Mouse (Mus musculus) olfactory bulb, adult 2 months (tissue): ENCODE measurements at regions not wholly inside any gene's neighbourhood (a gene's known extent, or its start where the extent isn't known, plus 50 kb on each side); places are given as distances from the start of the nearest gene placed in this dataset.

Experiments used
- CTCF ChIP-seq: fragments of 200-500 bp; IDR thresholded peaks from 2 replicates; pipeline ENCODE4 v1.5.1; 2012; ENCODE audit warnings: low read depth, mild to moderate bottlenecking, low read length, moderate library complexity; ENCODE audit not compliant: insufficient read depth
- POLR2A ChIP-seq: fragments of 200-500 bp; IDR thresholded peaks from 2 replicates; pipeline ENCODE4 v1.6.1; 2012; ENCODE audit warnings: mild to moderate bottlenecking, low read depth, low read length, moderate library complexity; ENCODE audit not compliant: insufficient read depth

DNA sequence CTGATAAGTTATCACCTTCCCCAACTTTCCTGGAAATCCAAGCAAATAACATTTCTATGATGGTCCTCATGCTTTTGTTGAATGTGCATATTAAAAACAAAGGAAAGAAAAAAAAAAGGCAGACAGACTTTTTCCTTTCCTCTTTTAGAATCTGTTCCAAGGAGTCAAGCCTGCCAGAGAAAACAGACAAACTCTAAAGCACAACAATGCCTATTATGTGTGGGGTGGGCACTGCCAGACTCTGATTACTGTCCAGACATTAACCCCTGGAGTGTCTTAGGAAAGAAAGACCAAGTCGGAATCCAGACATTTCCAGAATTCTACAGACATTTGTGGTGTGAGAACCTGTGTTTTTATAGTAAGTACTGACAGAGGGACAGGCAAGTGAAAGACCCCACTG lies 136.7 kb downstream of the Btg1 start:
- no peak for TF ChIP-seq CTCF
- no peak for TF ChIP-seq POLR2A
